Mouse (Mus musculus): ENCODE measurements at regions not wholly inside any gene's neighbourhood (a gene's known extent, or its start where the extent isn't known, plus 50 kb on each side); places are given as distances from the start of the nearest gene placed in this dataset.

DNA sequence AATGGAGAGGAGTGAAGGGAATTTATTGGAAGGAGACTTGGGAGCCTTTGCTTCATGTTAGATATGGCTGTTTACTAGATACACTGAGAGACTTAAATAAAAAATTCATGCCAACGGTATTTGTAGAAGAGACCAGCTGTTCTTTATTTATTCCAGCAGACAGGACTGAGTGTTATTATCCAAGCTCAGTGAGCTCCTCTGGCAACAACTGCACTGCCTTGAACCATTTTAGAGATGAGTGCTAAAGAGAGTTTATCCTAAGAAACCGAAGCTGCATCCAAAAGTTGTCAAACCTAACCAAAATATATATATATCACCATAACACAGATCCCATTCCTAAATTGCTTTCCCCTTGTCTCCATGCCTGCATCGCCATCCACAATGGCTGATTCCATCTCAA lies 247.0 kb downstream of the Gm11361 start:
- Histone ChIP-seq H3K4me3 (ENCODE audit: insufficient read depth, low read depth, low read length) (no peak overlapping the region), H3K4me1 (ENCODE audit: control insufficient read depth, insufficient read depth, low read length) (no peaks in the 10 kb centered on the region), H3K27ac (ENCODE audit: insufficient read depth, low read depth, low read length) (no peak overlapping the region)
- 59% methylated on average over 3 of the region's 3 CpGs for WGBS
- no peak for TF ChIP-seq CTCF (IDR thresholded peaks at IDR 0.05; ENCODE audit: insufficient read depth, low read depth, low read length)

DNA sequence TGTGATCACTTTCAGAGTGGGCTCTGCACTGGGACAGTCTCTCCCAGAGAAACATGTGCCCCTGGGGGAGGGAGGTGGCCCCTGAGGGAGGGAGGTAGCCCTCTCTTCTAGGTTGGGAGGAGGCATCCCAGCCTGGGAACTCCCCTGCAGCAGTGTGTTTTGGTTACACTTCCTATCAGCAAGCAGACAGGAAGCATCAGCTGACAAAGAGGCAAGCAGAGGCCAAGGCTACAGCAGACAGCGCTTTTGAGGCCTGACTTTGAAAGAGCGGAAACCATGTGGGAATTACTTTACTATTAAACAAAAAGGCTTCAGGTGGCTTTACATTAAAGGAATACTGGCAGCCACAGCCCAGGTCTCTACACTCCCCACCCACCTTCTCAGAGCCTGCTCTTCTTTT lies 244.8 kb downstream of the Gm11361 start:
- WGBS = 87% methylated on average over 2 of the region's 2 CpGs
- no peak for TF ChIP-seq POLR2A (IDR thresholded peaks at IDR 0.05; ENCODE audit: insufficient read depth, low read depth, low read length)
- TF ChIP-seq CTCF (IDR thresholded peaks at IDR 0.05; ENCODE audit: insufficient read depth, low read depth, low read length) = no peak
- Histone ChIP-seq H3K27ac (ENCODE audit: insufficient read depth, low read depth, low read length) (no peak overlapping the region), H3K4me3 (ENCODE audit: insufficient read depth, low read depth, low read length) (no peak overlapping the region), H3K4me1 (ENCODE audit: control insufficient read depth, insufficient read depth, low read length) (no peaks in the 10 kb centered on the region)

DNA sequence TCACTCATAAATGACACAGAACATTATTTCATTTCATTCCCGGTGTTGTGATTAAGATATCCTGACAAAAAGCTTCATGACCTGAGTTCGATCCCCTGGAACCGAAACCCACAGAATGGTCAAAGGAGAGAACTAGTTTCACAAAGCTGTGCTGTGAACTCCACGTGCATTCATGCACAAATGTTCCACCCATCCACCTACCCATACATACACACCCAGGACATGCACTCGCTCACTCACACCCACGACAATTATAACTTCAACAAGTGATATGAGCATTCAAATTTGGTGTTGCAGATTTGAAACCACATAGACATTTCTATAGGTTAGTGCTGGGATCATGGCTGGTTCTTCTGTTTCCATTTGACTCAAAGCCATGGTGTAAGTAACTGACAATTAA lies 243.4 kb downstream of the Gm11361 start:
- 93% methylated on average over 6 of the region's 6 CpGs for WGBS
- no peak for TF ChIP-seq POLR2A (IDR thresholded peaks at IDR 0.05; ENCODE audit: insufficient read depth, low read depth, low read length)
- TF ChIP-seq CTCF (IDR thresholded peaks at IDR 0.05; ENCODE audit: insufficient read depth, low read depth, low read length) = no peak
- no peaks in the 10 kb centered on the region for H3K4me1 ChIP-seq (ENCODE audit: control insufficient read depth, insufficient read depth, low read length)
- H3K4me3 ChIP-seq (ENCODE audit: insufficient read depth, low read depth, low read length) = no peak overlapping the region
- H3K27ac ChIP-seq (ENCODE audit: insufficient read depth, low read depth, low read length) = no peak overlapping the region

DNA sequence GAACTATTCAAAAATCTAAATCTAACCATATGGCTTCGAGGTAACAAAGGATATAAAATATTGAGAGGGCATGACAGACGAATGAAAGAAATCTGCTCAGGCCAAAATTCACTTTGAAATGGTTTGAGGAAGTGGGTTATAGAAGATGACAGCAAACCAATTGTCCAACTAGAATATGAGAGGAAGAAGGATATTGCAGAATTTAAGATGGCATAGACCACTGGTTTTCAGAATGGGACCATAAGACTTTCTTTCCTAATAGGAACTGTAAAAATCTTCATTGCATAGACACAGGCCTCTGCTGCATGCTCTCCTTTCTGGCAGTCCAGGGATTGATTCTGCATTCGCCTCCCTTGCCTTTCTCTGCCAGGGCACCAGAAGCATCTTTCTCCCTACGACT lies 240.2 kb downstream of the Gm11361 start:
- TF ChIP-seq CTCF (IDR thresholded peaks at IDR 0.05; ENCODE audit: insufficient read depth, low read depth, low read length) (no peak), POLR2A (IDR thresholded peaks at IDR 0.05; ENCODE audit: insufficient read depth, low read depth, low read length) (no peak)
- H3K4me3 ChIP-seq (ENCODE audit: insufficient read depth, low read depth, low read length) = no peak overlapping the region
- no peaks in the 10 kb centered on the region for H3K4me1 ChIP-seq (ENCODE audit: control insufficient read depth, insufficient read depth, low read length)
- 95% methylated on average over 4 of the region's 4 CpGs for WGBS
- H3K27ac ChIP-seq (ENCODE audit: insufficient read depth, low read depth, low read length) = no peak overlapping the region

DNA sequence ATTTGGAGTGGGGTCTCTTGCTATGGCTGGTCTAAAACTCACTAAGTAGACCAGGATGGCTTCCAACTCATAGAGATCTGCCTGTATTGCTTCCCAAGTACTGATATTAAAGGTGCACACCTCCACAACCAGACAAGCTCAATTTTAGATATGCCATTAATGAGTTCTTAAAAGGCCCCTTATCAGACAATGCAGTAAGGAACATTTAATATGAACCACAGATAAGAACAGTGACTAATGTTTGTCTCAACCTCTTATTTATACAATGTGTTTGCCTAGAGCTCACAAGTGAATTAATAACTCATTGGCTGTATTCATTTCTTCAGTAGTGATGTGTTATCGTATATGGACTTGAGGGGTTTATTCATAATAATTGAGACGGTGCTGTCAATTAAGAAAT lies 234.7 kb downstream of the Gm11361 start:
- 94% methylated on average over 2 of the region's 2 CpGs for WGBS
- TF ChIP-seq POLR2A (IDR thresholded peaks at IDR 0.05; ENCODE audit: insufficient read depth, low read depth, low read length) (no peak), CTCF (IDR thresholded peaks at IDR 0.05; ENCODE audit: insufficient read depth, low read depth, low read length) (no peak)
- no peaks in the 10 kb centered on the region for H3K4me1 ChIP-seq (ENCODE audit: control insufficient read depth, insufficient read depth, low read length)

DNA sequence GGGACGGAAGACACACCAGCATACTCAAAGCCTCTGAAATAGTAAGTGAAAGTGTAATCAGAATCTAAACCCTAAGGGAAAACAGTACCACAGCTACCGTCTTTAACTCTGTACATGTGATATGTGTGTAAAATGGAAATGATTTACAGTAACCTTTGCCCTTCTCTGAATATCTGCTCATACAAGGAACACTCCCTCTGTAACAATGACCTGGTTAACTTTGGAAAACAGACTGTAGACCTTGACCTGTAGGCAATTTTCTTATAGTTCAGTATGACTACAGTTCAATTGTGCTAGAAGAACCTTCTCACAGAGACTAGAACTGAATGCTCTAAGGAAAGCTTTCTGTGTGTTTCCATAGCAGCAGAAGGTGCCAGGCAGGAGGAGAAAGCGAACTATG lies 226.4 kb downstream of the Gm11361 start:
- Histone ChIP-seq H3K4me3 (ENCODE audit: insufficient read depth, low read depth, low read length) (no peak overlapping the region), H3K4me1 (ENCODE audit: control insufficient read depth, insufficient read depth, low read length) (no peaks in the 10 kb centered on the region), H3K27ac (ENCODE audit: insufficient read depth, low read depth, low read length) (no peak overlapping the region)
- TF ChIP-seq POLR2A (IDR thresholded peaks at IDR 0.05; ENCODE audit: insufficient read depth, low read depth, low read length) (no peak), CTCF (IDR thresholded peaks at IDR 0.05; ENCODE audit: insufficient read depth, low read depth, low read length) (no peak)
- WGBS = 76% methylated on average over 3 of the region's 3 CpGs

More for the DNA sequence above, 234.7 kb downstream of the Gm11361 start:
- no peak overlapping the region for H3K4me3 ChIP-seq (ENCODE audit: insufficient read depth, low read depth, low read length)
- no peak overlapping the region for H3K27ac ChIP-seq (ENCODE audit: insufficient read depth, low read depth, low read length)

DNA sequence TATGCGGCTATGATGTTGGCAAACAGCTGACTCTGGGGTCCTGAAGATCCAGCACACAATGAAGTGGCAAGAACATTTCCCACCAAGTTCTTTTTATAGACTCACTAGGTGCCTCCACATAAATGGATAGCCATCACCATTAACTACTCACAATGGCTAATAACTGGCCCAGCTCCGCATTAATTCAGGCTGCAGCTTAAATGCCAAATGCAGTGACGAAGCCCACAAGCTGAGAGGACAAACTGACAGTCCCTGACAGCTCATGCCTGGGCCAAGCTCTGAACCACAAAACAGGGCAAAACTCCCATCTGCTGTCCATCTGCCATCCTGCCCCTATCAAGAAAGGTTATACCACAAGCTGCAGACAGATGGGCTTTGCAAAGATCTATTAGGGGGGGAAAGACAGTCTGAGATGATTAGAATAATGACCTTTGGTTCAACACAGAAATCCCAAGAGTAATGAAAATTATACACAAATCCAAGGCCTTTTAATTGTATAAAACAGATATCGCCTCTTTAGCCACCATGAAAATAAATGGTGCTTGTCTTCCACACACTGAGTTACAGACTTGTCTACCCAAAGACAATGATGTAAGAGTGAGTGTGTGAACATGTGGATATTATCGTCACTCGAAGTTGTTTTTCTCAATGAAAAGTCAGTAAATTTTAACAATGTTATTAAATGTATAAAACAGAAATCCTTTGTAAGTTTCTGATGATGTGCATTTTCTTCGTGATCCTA lies 224.1 kb downstream of the Gm11361 start:
- Histone ChIP-seq H3K4me3 (ENCODE audit: insufficient read depth, low read depth, low read length) (no peak overlapping the region), H3K4me1 (ENCODE audit: control insufficient read depth, insufficient read depth, low read length) (no peaks in the 10 kb centered on the region), H3K27ac (ENCODE audit: insufficient read depth, low read depth, low read length) (no peak overlapping the region)
- TF ChIP-seq CTCF (IDR thresholded peaks at IDR 0.05; ENCODE audit: insufficient read depth, low read depth, low read length) (no peak), POLR2A (IDR thresholded peaks at IDR 0.05; ENCODE audit: insufficient read depth, low read depth, low read length) (no peak)
- 82% methylated on average over 7 of the region's 7 CpGs for WGBS

DNA sequence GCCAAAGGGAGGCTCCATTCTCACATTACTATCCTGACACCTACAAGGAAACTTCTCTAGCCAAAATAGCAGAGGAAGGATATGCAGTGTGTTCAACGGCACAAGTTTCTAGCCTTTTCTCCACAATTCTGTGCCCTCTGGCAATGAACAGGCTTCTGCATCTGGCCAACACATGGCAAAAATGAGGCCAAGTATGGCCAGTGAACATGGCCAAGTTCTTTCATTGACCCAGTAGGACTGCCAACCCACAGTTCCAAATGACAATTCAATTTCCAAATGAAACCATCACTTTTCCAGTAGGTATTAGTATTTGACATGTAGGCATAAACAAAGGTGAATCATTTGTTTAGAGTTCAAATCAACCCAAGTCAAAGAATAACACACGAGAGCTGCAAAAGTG lies 208.8 kb downstream of the Gm11361 start:
- H3K4me1 ChIP-seq (ENCODE audit: control insufficient read depth, insufficient read depth, low read length) = no peaks in the 10 kb centered on the region
- no peak overlapping the region for H3K27ac ChIP-seq (ENCODE audit: insufficient read depth, low read depth, low read length)
- H3K4me3 ChIP-seq (ENCODE audit: insufficient read depth, low read depth, low read length) = no peak overlapping the region
- TF ChIP-seq CTCF (IDR thresholded peaks at IDR 0.05; ENCODE audit: insufficient read depth, low read depth, low read length) (no peak), POLR2A (IDR thresholded peaks at IDR 0.05; ENCODE audit: insufficient read depth, low read depth, low read length) (no peak)
- WGBS = 69% methylated on average over 2 of the region's 2 CpGs

DNA sequence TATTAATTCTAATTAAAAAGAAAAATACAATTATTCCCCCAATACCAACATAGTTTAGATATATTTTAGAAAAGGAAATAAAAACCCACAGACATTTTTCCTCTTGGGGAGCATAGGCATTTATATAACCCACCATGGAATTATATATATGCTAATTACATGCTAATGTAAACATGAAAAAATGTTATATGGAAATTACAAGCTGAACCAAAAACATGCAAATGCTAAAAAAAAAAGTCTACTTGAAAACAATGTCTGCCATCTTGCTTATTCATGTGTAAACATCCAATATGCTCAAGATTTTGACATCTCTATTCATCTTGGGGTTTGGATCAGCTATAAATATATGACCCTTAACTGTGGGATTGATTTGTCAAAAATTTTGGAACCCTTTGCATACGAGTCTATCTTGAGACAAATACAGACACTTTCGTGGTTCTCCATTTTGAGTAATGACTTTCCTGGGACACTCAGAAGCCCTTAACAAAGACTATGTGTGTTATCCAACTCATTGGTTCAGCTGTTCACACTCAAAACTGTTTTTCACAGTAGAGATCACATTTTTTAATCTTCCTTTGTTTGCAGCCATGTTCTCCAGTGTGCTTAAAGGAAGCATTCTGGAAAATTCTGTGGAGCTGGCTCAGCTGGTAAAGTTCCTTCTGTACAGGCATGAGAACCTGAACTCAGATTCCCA lies 208.0 kb downstream of the Gm11361 start:
- no peak overlapping the region for H3K27ac ChIP-seq (ENCODE audit: insufficient read depth, low read depth, low read length)
- TF ChIP-seq POLR2A (IDR thresholded peaks at IDR 0.05; ENCODE audit: insufficient read depth, low read depth, low read length) (no peak), CTCF (IDR thresholded peaks at IDR 0.05; ENCODE audit: insufficient read depth, low read depth, low read length) (no peak)
- 87% methylated on average over 2 of the region's 2 CpGs for WGBS
- H3K4me1 ChIP-seq (ENCODE audit: control insufficient read depth, insufficient read depth, low read length) = no peaks in the 10 kb centered on the region
- H3K4me3 ChIP-seq (ENCODE audit: insufficient read depth, low read depth, low read length) = no peak overlapping the region

All from olfactory bulb, adult 2 months (tissue).